Mouse (Mus musculus): ENCODE results near the gene Zkscan1.

GRCm38 (mm10) chr5:138080456-138080855 is 4.4 kb upstream of the Zkscan1 start:
- TF ChIP-seq POLR2A (IDR thresholded peaks at IDR 0.05; ENCODE audit: insufficient read depth, low read depth, low read length): no peak
- TF ChIP-seq CTCF (IDR thresholded peaks at IDR 0.05; ENCODE audit: insufficient read depth, low read depth, low read length): no peak

Data from olfactory bulb, adult 2 months (tissue).